Comparison of ENCODE assay signal across 8 mouse cellular contexts in the genomic region with DNA sequence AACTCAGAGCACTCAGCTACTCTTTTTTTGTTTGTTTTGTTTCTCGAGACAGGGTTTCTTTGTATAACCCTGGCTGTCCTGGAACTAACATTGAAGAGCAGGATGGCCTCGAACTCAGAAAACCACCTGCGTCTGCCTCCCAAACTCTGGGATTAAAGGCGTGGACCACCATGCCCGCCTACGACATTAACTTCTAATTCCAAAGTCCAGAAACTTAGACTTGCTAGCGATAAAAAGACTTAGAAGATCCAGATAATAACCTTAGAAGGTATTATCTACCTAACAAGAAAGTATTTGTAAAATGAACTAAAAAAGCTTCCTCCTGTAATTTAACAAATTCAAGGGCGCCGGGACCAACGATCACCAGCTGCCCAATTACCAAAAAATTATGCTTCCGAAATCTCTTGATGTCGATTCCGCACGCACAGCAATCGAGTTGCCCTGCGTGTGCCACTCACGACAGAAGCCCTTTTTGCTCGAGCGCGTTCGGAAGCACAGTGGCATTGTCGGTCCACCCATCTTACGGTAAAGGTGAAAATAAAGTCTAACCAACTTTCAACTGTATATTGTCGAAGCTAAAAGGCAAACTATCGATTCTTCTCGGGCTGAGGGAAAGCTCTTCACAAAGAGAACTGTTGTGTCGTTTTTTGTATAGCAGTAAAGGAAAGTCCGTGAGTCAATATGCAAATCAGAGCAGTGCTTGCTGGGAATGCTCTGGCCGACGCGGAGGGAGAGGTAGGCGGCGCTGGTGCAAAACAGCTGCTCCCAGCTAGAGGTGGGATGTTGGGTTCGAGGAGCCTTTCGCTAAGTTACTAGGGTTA. TPM values are rescaled to one million over a fixed set of nuclear protein-coding genes. Genes with fewer than 3 reads are reported as not detected.
DNase-seq lines count a peak whose midpoint lies in the region; ATAC-seq and TF ChIP-seq lines count a peak whose summit lies in the region.

No protein-coding gene starts in this region.

- H3K36me3 ChIP-seq in ES-Bruce4 (ENCODE audit: control insufficient read depth, insufficient read depth, low read length, poor library complexity, severe bottlenecking): no peaks in the 10 kb centered on the region
- H3K36me3 ChIP-seq in forebrain, embryonic 13.5 days (ENCODE audit: poor library complexity, severe bottlenecking): no peaks in the 10 kb centered on the region
- no peaks in the 10 kb centered on the region for H3K36me3 ChIP-seq in neural tube, embryonic 15.5 days

- ATAC-seq in cerebellum, adult (ENCODE audit: insufficient number of reproducible peaks, low FRiP score, low TSS enrichment): peak; percentile 59; the same call in 1 of the 2 replicates
- ATAC-seq in forebrain, embryonic 13.5 days: peak; percentile 70
- ATAC-seq in neural tube, embryonic 15.5 days (ENCODE audit: low FRiP score): peak; percentile 73

- peak overlapping the region; percentile 36 for H3K9ac ChIP-seq in ES-Bruce4 (ENCODE audit: low read depth, poor library complexity, severe bottlenecking)
- H3K9ac ChIP-seq in forebrain, embryonic 13.5 days: peak overlapping the region; percentile 62
- peak overlapping the region; percentile 51 for H3K9ac ChIP-seq in neural tube, embryonic 15.5 days (replicated peaks)

- WGBS in forebrain, embryonic 13.5 days: under 1% methylated on average over 35 of the region's 35 CpGs
- WGBS in neural tube, embryonic 15.5 days: under 1% methylated on average over 35 of the region's 35 CpGs

- TF ChIP-seq POLR2A in ES-Bruce4 (IDR thresholded peaks at IDR 0.05; ENCODE audit: insufficient read depth, low read length): peak; percentile 100

- peak; percentile 41 for TF ChIP-seq CTCF in ES-Bruce4 (IDR thresholded peaks at IDR 0.05; ENCODE audit: low read depth, low read length)

- DNase-seq in heart, postnatal 14 days: peak; percentile 80 to 85
- peak; percentile 89 for DNase-seq in layer of hippocampus, adult 11-12 months (ENCODE audit: low spot score)
- peak; percentile 85 to 90 for DNase-seq in lung, adult 18-20 months
- peak; percentile 89 for DNase-seq in testis, postnatal 14 days (ENCODE audit: low spot score)

- intact Hi-C loops in heart, postnatal 14 days (cut with DNase I): no loop called here

- peaks cover 2% of the 10 kb centered on the region for H3K4me1 ChIP-seq in ES-Bruce4 (ENCODE audit: control insufficient read depth, insufficient read depth, low read length)
- peaks cover 15% of the 10 kb centered on the region for H3K4me1 ChIP-seq in forebrain, embryonic 13.5 days
- H3K4me1 ChIP-seq in neural tube, embryonic 15.5 days: peaks cover 17% of the 10 kb centered on the region

- no peaks in the 10 kb centered on the region for H3K9me3 ChIP-seq in ES-Bruce4 (replicated peaks; ENCODE audit: control insufficient read depth, insufficient read depth, low read length, poor library complexity, severe bottlenecking)
- no peaks in the 10 kb centered on the region for H3K9me3 ChIP-seq in forebrain, embryonic 13.5 days (replicated peaks)
- H3K9me3 ChIP-seq in neural tube, embryonic 15.5 days (replicated peaks): no peaks in the 10 kb centered on the region

- peak; percentile 88 for TF ChIP-seq EP300 in ES-Bruce4 (IDR thresholded peaks at IDR 0.05; ENCODE audit: insufficient read depth, low read depth, low read length)

- H3K4me3 ChIP-seq in ES-Bruce4 (ENCODE audit: low read depth, low read length): no peak overlapping the region
- peak overlapping the region; percentile 29 for H3K4me3 ChIP-seq in forebrain, embryonic 13.5 days
- H3K4me3 ChIP-seq in neural tube, embryonic 15.5 days (replicated peaks): peak overlapping the region; percentile 36

- H3K27me3 ChIP-seq in ES-Bruce4 (ENCODE audit: control insufficient read depth, insufficient read depth, low read length, poor library complexity, severe bottlenecking): no peaks in the 10 kb centered on the region
- no peaks in the 10 kb centered on the region for H3K27me3 ChIP-seq in forebrain, embryonic 13.5 days
- no peaks in the 10 kb centered on the region for H3K27me3 ChIP-seq in neural tube, embryonic 15.5 days (replicated peaks)

- H3K4me2 ChIP-seq in forebrain, embryonic 13.5 days: peak overlapping the region; percentile 53
- H3K4me2 ChIP-seq in neural tube, embryonic 15.5 days: peak overlapping the region; percentile 60

- peak overlapping the region; percentile 81 for H3K27ac ChIP-seq in ES-Bruce4 (ENCODE audit: insufficient read depth, low read length)
- peak overlapping the region; percentile 91 for H3K27ac ChIP-seq in forebrain, embryonic 13.5 days
- H3K27ac ChIP-seq in neural tube, embryonic 15.5 days (replicated peaks): peak overlapping the region; percentile 95

RNA-seq across cellular contexts. Expression of a gene that starts 4.2 kb away (rescaled TPM):
- 34.3 and 35.2 TPM in 2 replicates for polyA plus RNA-seq in ES-Bruce4 (2011; ENCODE audit: insufficient read depth, insufficient read length, low read depth, missing spikeins)
- 51.5 and 56.1 TPM in 2 replicates for polyA plus RNA-seq in forebrain, embryonic 13.5 days (2015; fragmentation: Nextera tagmentation; extraction: Ambion mirVana)
- total RNA-seq in heart, postnatal 14 days (2021): 10 to 100 TPM; 25.8 to 27.7 TPM
- polyA plus RNA-seq in neural tube, embryonic 15.5 days (2015; fragmentation: Nextera tagmentation; extraction: Ambion mirVana): 36.5 and 43.6 TPM in 2 replicates

RNA-seq across cellular contexts. Expression of a gene that starts 8.5 kb away (rescaled TPM):
- 23.8 and 25.9 TPM in 2 replicates for polyA plus RNA-seq in ES-Bruce4 (2011; ENCODE audit: insufficient read depth, insufficient read length, low read depth, missing spikeins)
- 50.0 and 55.3 TPM in 2 replicates for polyA plus RNA-seq in forebrain, embryonic 13.5 days (2015; fragmentation: Nextera tagmentation; extraction: Ambion mirVana)
- 10 to 100 TPM; 12.7 to 13.9 TPM for total RNA-seq in heart, postnatal 14 days (2021)
- 37.7 and 39.0 TPM in 2 replicates for polyA plus RNA-seq in neural tube, embryonic 15.5 days (2015; fragmentation: Nextera tagmentation; extraction: Ambion mirVana)

RNA-seq across cellular contexts. Expression of a gene that starts 33.2 kb away (rescaled TPM):
- polyA plus RNA-seq in ES-Bruce4 (2011; ENCODE audit: insufficient read depth, insufficient read length, low read depth, missing spikeins): 0.90 TPM in 1 of 2 replicates, not detected in the other
- 0.23 and 0.64 TPM in 2 replicates for polyA plus RNA-seq in forebrain, embryonic 13.5 days (2015; fragmentation: Nextera tagmentation; extraction: Ambion mirVana)
- under 1 TPM; 0.39 to 0.76 TPM for total RNA-seq in heart, postnatal 14 days (2021)
- polyA plus RNA-seq in neural tube, embryonic 15.5 days (2015; fragmentation: Nextera tagmentation; extraction: Ambion mirVana): 3.4 and 3.5 TPM in 2 replicates

RNA-seq across cellular contexts. Expression of a gene that starts 57.8 kb away (rescaled TPM):
- 88.7 and 91.1 TPM in 2 replicates for polyA plus RNA-seq in ES-Bruce4 (2011; ENCODE audit: insufficient read depth, insufficient read length, low read depth, missing spikeins)
- polyA plus RNA-seq in forebrain, embryonic 13.5 days (2015; fragmentation: Nextera tagmentation; extraction: Ambion mirVana): 154 and 162 TPM in 2 replicates
- 10 to 100 TPM; 30.6 to 34.6 TPM for total RNA-seq in heart, postnatal 14 days (2021)
- polyA plus RNA-seq in neural tube, embryonic 15.5 days (2015; fragmentation: Nextera tagmentation; extraction: Ambion mirVana): 97.4 and 104 TPM in 2 replicates

RNA-seq across cellular contexts. Expression of a gene that starts 59.4 kb away (rescaled TPM):
- 35.2 and 36.1 TPM in 2 replicates for polyA plus RNA-seq in ES-Bruce4 (2011; ENCODE audit: insufficient read depth, insufficient read length, low read depth, missing spikeins)
- 87.8 and 96.4 TPM in 2 replicates for polyA plus RNA-seq in forebrain, embryonic 13.5 days (2015; fragmentation: Nextera tagmentation; extraction: Ambion mirVana)
- 10 to 100 TPM; 21.6 to 24.6 TPM for total RNA-seq in heart, postnatal 14 days (2021)
- polyA plus RNA-seq in neural tube, embryonic 15.5 days (2015; fragmentation: Nextera tagmentation; extraction: Ambion mirVana): 69.9 and 70.3 TPM in 2 replicates
